Mouse (Mus musculus): ENCODE data around the gene Nlrc3. TPM values are rescaled to one million over a fixed set of nuclear protein-coding genes. Genes with fewer than 3 reads are reported as not detected.
"Not testable (repeated sequence)": the region's sequence is repeated elsewhere in the genome, so short reads cannot be mapped to it uniquely, and the experiment has no call there.

Nlrc3 gene
- polyA plus RNA-seq, 1 experiment from 2014 or later, result 0.83 TPM

DNA sequence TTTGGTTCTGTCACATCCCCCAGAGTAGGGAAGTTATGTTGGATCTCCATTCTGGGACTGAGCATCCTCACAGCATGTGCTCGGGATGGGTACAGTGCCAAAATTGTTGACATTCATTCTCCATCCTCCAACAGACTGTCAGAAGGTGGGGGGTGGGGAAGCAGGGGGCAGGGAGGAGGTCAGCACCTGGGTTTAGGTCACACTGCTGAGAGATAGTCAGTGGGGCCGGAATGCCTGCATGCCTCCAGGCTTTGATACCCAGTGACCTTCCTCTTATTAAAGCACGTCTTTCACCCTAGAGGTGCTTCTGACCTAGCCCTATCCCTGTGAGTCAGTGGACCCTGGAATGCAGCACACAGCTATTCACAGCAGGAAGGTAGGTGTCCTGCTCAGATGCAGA is 280 bp upstream of the Nlrc3 start:
- 43% methylated on average over 3 of the region's 3 CpGs for WGBS
- H3K27me3 ChIP-seq, result no peaks in the 10 kb centered on the region
- H3K4me3 ChIP-seq (replicated peaks), result no peak overlapping the region
- ATAC-seq (ENCODE audit: insufficient number of reproducible peaks, insufficient read depth, low FRiP score, low TSS enrichment, low read depth), result no peak
- no peak overlapping the region for H3K9ac ChIP-seq (replicated peaks)
- H3K27ac ChIP-seq, result no peak overlapping the region
- H3K36me3 ChIP-seq, result peaks cover 44% of the 10 kb centered on the region
- no peaks in the 10 kb centered on the region for H3K9me3 ChIP-seq
- H3K4me1 ChIP-seq (replicated peaks), result no peaks in the 10 kb centered on the region
- no peak overlapping the region for H3K4me2 ChIP-seq

GRCm38 (mm10) chr16:3975658-3976057 is 774 bp downstream of the Nlrc3 start:
- Histone ChIP-seq H3K4me2 (no peak overlapping the region), H3K27me3 (no peaks in the 10 kb centered on the region), H3K4me3 (replicated peaks) (no peak overlapping the region), H3K9ac (replicated peaks) (no peak overlapping the region), H3K36me3 (peaks cover 33% of the 10 kb centered on the region), H3K27ac (no peak overlapping the region), H3K4me1 (replicated peaks) (no peaks in the 10 kb centered on the region), H3K9me3 (no peaks in the 10 kb centered on the region)
- ATAC-seq (ENCODE audit: insufficient number of reproducible peaks, insufficient read depth, low FRiP score, low TSS enrichment, low read depth), result 0 out of 2 replicates have a peak, but pooled peaks have one; percentile 26
- 85% methylated on average over 7 of the region's 7 CpGs for WGBS

- not testable (repeated sequence) for H3K27me3 ChIP-seq; H3K9ac ChIP-seq (replicated peaks); H3K27ac ChIP-seq; H3K9me3 ChIP-seq; H3K4me2 ChIP-seq; ATAC-seq (ENCODE audit: insufficient number of reproducible peaks, insufficient read depth, low FRiP score, low TSS enrichment, low read depth); H3K4me3 ChIP-seq (replicated peaks); H3K4me1 ChIP-seq (replicated peaks)
- 92% methylated on average over 19 of the region's 19 CpGs for WGBS
- peaks cover 21% of the 10 kb centered on the region for H3K36me3 ChIP-seq
Observed at GRCm38 (mm10) chr16:3974456-3974855, 2.0 kb downstream of the Nlrc3 start.

- Histone ChIP-seq H3K4me2 (no peak overlapping the region), H3K9ac (replicated peaks) (no peak overlapping the region), H3K4me3 (replicated peaks) (no peak overlapping the region), H3K9me3 (no peaks in the 10 kb centered on the region), H3K36me3 (no peaks in the 10 kb centered on the region), H3K27me3 (no peaks in the 10 kb centered on the region), H3K4me1 (replicated peaks) (no peaks in the 10 kb centered on the region), H3K27ac (no peak overlapping the region)
- WGBS, result 92% methylated on average over 3 of the region's 3 CpGs
- no peak for ATAC-seq (ENCODE audit: insufficient number of reproducible peaks, insufficient read depth, low FRiP score, low TSS enrichment, low read depth)
Observed at GRCm38 (mm10) chr16:3965534-3965933, 10.9 kb downstream of the Nlrc3 start.

- 78% methylated on average over 10 of the region's 10 CpGs for WGBS
- ATAC-seq (ENCODE audit: insufficient number of reproducible peaks, insufficient read depth, low FRiP score, low TSS enrichment, low read depth), result no peak
- Histone ChIP-seq H3K4me2 (no peak overlapping the region), H3K9me3 (no peaks in the 10 kb centered on the region), H3K4me1 (replicated peaks) (no peaks in the 10 kb centered on the region), H3K36me3 (no peaks in the 10 kb centered on the region), H3K4me3 (replicated peaks) (no peak overlapping the region), H3K27ac (no peak overlapping the region), H3K9ac (replicated peaks) (no peak overlapping the region), H3K27me3 (no peaks in the 10 kb centered on the region)
Observed at GRCm38 (mm10) chr16:3964990-3965389, 11.4 kb downstream of the Nlrc3 start.

DNA sequence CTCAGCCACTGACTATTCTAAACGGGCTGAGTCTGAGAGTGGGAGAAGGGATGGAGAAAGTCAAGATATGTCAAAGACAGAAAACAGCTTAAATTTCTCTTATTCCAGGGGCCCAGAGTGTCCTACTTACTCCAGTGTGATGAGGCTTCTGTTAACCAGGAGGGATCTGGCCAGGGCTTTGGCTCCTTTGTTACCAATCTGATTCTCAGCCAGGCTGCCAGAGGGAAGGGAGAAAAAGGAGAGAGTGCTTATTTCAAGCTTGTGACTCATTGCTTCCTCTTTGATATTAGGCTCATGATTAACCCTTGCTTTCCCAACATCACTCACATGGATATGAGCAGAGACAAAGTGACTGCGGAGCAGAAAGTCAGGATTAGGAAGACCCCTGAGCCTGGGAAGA is 17.2 kb downstream of the Nlrc3 start:
- H3K4me3 ChIP-seq (replicated peaks), result no peak overlapping the region
- no peaks in the 10 kb centered on the region for H3K9me3 ChIP-seq
- H3K27me3 ChIP-seq, result no peaks in the 10 kb centered on the region
- no peak for ATAC-seq (ENCODE audit: insufficient number of reproducible peaks, insufficient read depth, low FRiP score, low TSS enrichment, low read depth)
- H3K9ac ChIP-seq (replicated peaks), result no peak overlapping the region
- no peak overlapping the region for H3K4me2 ChIP-seq
- H3K4me1 ChIP-seq (replicated peaks), result no peaks in the 10 kb centered on the region
- 63% methylated on average over 2 of the region's 2 CpGs for WGBS
- no peak overlapping the region for H3K27ac ChIP-seq
- no peaks in the 10 kb centered on the region for H3K36me3 ChIP-seq

DNA sequence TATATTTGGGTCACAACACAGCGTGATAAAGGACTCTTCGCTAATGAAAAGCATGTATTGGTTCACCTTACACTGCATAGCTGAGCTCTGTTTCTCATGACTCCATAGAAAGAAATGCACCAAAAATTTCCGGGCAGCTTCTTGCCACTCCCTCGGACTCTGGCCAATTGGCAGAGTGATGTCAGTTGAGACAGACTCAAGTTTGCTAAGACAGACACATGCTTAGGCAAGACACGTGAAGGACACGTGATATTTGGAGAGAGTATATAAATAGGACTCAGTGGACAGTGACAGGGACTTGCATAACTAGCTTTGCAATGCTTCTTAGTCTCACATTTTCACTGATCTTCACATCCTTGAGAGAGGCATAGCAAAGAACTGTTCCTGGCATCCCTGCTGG is 20.1 kb downstream of the Nlrc3 start:
- H3K4me3 ChIP-seq (replicated peaks), result no peak overlapping the region
- no peak for ATAC-seq (ENCODE audit: insufficient number of reproducible peaks, insufficient read depth, low FRiP score, low TSS enrichment, low read depth)
- H3K9me3 ChIP-seq, result no peaks in the 10 kb centered on the region
- H3K4me1 ChIP-seq (replicated peaks), result no peaks in the 10 kb centered on the region
- H3K36me3 ChIP-seq, result no peaks in the 10 kb centered on the region
- no peak overlapping the region for H3K9ac ChIP-seq (replicated peaks)
- 85% methylated on average over 6 of the region's 6 CpGs for WGBS
- H3K27ac ChIP-seq, result no peak overlapping the region
- H3K27me3 ChIP-seq, result no peaks in the 10 kb centered on the region
- H3K4me2 ChIP-seq, result no peak overlapping the region

- no peaks in the 10 kb centered on the region for H3K27me3 ChIP-seq
- ATAC-seq (ENCODE audit: insufficient number of reproducible peaks, insufficient read depth, low FRiP score, low TSS enrichment, low read depth), result no peak
- no peaks in the 10 kb centered on the region for H3K36me3 ChIP-seq
- no peaks in the 10 kb centered on the region for H3K9me3 ChIP-seq
- no peaks in the 10 kb centered on the region for H3K4me1 ChIP-seq (replicated peaks)
- H3K4me2 ChIP-seq, result no peak overlapping the region
- no peak overlapping the region for H3K9ac ChIP-seq (replicated peaks)
- 100% methylated on average over 1 of the region's 1 CpGs for WGBS
- H3K4me3 ChIP-seq (replicated peaks), result no peak overlapping the region
- H3K27ac ChIP-seq, result no peak overlapping the region
Observed at GRCm38 (mm10) chr16:3951141-3951540, 25.3 kb downstream of the Nlrc3 start.

DNA sequence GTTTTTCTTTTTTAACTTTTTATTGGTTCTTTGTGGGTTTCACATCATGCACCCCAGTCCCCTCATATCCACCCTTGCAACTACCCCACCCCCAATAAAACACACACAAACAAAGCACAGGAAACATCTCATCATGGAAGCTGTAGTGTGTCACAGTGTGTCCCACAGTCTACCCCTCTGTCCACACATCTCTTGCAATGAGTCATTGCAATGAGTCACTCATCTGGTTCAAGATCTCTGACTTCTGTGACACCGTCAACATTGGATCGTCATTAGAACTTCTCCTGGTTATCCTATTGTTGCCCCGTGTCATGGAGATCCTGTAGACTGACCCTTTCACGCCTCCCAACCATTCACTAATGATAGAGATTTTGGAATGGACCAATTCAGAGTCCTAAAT is 41.7 kb downstream of the Nlrc3 start:
- Histone ChIP-seq H3K4me2 (no peak overlapping the region), H3K9ac (replicated peaks) (no peak overlapping the region), H3K27ac (no peak overlapping the region), H3K27me3 (no peaks in the 10 kb centered on the region), H3K4me3 (replicated peaks) (no peak overlapping the region), H3K9me3 (no peaks in the 10 kb centered on the region), H3K4me1 (replicated peaks) (no peaks in the 10 kb centered on the region), H3K36me3 (peaks cover 80% of the 10 kb centered on the region)
- 94% methylated on average over 4 of the region's 4 CpGs for WGBS
- no peak for ATAC-seq (ENCODE audit: insufficient number of reproducible peaks, insufficient read depth, low FRiP score, low TSS enrichment, low read depth)

GRCm38 (mm10) chr16:3934091-3934490 is 42.3 kb downstream of the Nlrc3 start:
- Histone ChIP-seq H3K4me1 (replicated peaks) (no peaks in the 10 kb centered on the region), H3K4me3 (replicated peaks) (no peak overlapping the region), H3K27me3 (no peaks in the 10 kb centered on the region), H3K9ac (replicated peaks) (no peak overlapping the region), H3K36me3 (peaks cover 83% of the 10 kb centered on the region), H3K4me2 (no peak overlapping the region), H3K9me3 (no peaks in the 10 kb centered on the region), H3K27ac (no peak overlapping the region)
- no peak for ATAC-seq (ENCODE audit: insufficient number of reproducible peaks, insufficient read depth, low FRiP score, low TSS enrichment, low read depth)
- WGBS, result 94% methylated on average over 1 of the region's 1 CpGs

GRCm38 (mm10) chr16:3933536-3933935 is 42.9 kb downstream of the Nlrc3 start:
- Histone ChIP-seq H3K27me3 (no peaks in the 10 kb centered on the region), H3K27ac (no peak overlapping the region), H3K4me3 (replicated peaks) (no peak overlapping the region), H3K9me3 (no peaks in the 10 kb centered on the region), H3K36me3 (peaks cover 80% of the 10 kb centered on the region), H3K4me1 (replicated peaks) (no peaks in the 10 kb centered on the region), H3K9ac (replicated peaks) (no peak overlapping the region), H3K4me2 (no peak overlapping the region)
- 89% methylated on average over 6 of the region's 6 CpGs for WGBS
- no peak for ATAC-seq (ENCODE audit: insufficient number of reproducible peaks, insufficient read depth, low FRiP score, low TSS enrichment, low read depth)

- no peak overlapping the region for H3K9ac ChIP-seq (replicated peaks)
- peaks cover 73% of the 10 kb centered on the region for H3K36me3 ChIP-seq
- H3K4me1 ChIP-seq (replicated peaks), result no peaks in the 10 kb centered on the region
- no peak for ATAC-seq (ENCODE audit: insufficient number of reproducible peaks, insufficient read depth, low FRiP score, low TSS enrichment, low read depth)
- H3K9me3 ChIP-seq, result no peaks in the 10 kb centered on the region
- no peak overlapping the region for H3K4me2 ChIP-seq
- H3K4me3 ChIP-seq (replicated peaks), result no peak overlapping the region
- no peak overlapping the region for H3K27ac ChIP-seq
- WGBS, result 86% methylated on average over 7 of the region's 7 CpGs
- no peaks in the 10 kb centered on the region for H3K27me3 ChIP-seq
Observed at GRCm38 (mm10) chr16:3929151-3929550, 47.3 kb downstream of the Nlrc3 start.
